Mouse (Mus musculus): ENCODE measurements at regions not wholly inside any gene's neighbourhood (a gene's known extent, or its start where the extent isn't known, plus 50 kb on each side); places are given as distances from the start of the nearest gene placed in this dataset.
"Not testable (repeated sequence)": the region's sequence is repeated elsewhere in the genome, so short reads cannot be mapped to it uniquely, and the experiment has no call there.

DNA sequence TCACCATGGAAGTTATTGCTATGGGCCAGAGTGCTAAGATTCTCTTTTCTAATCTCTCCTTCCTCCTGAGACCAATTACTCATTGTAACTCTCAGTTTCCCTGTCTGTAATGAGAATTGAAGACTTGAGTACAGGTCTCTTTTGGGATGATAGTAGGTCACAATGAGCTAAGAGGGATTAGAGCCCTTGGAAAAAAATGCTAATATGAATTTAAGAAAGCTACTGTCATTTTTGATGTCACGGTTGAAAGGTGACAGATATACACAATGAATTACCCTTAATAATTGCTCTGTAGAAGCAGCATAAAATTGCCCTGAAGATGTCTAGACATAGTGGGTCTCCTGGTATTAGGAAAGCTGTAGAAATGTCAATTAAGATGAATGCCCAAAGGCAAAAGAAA is 178.2 kb downstream of the Kcna4 start:
- TF ChIP-seq CTCF (IDR thresholded peaks at IDR 0.05), result no peak
- H3K4me3 ChIP-seq, result no peak overlapping the region
- DNase-seq (ENCODE audit: extremely low spot score in 1 of 2, low spot score in 2 of 2), result no peak
- intact Hi-C loops (cut with DNase I), result no loop called here
- no peak overlapping the region for H3K27ac ChIP-seq

GRCm38 (mm10) chr2:107503646-107504379 is 213.4 kb downstream of the Kcna4 start:
- intact Hi-C loops (cut with DNase I), result no loop called here
- H3K27ac ChIP-seq, result no peak overlapping the region
- DNase-seq (ENCODE audit: extremely low spot score in 1 of 2, low spot score in 2 of 2), result no peak
- no peak for TF ChIP-seq CTCF (IDR thresholded peaks at IDR 0.05)
- no peak overlapping the region for H3K4me3 ChIP-seq

- intact Hi-C loops (cut with DNase I), result no loop called here
- TF ChIP-seq CTCF (IDR thresholded peaks at IDR 0.05), result no peak
- DNase-seq (ENCODE audit: extremely low spot score in 1 of 2, low spot score in 2 of 2), result no peak
- Histone ChIP-seq H3K27ac (no peak overlapping the region), H3K4me3 (no peak overlapping the region)
These were observed 217.2 kb downstream of the Kcna4 start for GRCm38 (mm10) chr2:107507426-107508167.

- not testable (repeated sequence) for DNase-seq (ENCODE audit: extremely low spot score in 1 of 2, low spot score in 2 of 2); H3K27ac ChIP-seq; H3K4me3 ChIP-seq
- intact Hi-C loops (cut with DNase I), result loop anchor here (5.0 kb wide), 1 partner anchor 123 kb away; no protein-coding TSS in a partner anchor
These were observed 225.0 kb downstream of the Kcna4 start for GRCm38 (mm10) chr2:107515486-107515885.

DNA sequence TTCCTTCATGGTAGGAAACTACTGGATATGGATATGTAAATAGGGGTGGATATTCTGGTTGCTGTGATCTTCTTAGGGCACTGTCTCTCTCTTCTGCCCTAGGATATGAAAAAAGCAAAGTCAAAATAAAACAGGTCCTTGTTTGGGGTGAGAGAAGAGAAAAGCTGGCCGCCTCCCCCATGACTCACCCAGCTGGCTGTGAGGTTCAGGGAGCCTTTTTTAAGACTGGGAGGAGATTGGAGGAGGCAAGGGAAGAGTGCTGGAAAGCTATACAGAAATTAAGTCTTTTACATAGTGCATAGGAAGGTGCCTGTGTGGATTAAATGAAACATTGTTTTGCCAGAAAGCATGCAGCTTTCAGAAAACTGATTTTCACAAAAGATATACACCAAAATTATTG is 227.7 kb downstream of the Kcna4 start:
- no peak overlapping the region for H3K4me3 ChIP-seq
- intact Hi-C loops (cut with DNase I), result loop anchor here (5.0 kb wide), 1 partner anchor 126 kb away; no protein-coding TSS in a partner anchor

GRCm38 (mm10) chr2:107518759-107519158 is 228.3 kb downstream of the Kcna4 start:
- no peak for DNase-seq (ENCODE audit: extremely low spot score in 1 of 2, low spot score in 2 of 2)
- TF ChIP-seq CTCF (IDR thresholded peaks at IDR 0.05), result no peak
- intact Hi-C loops (cut with DNase I), result loop anchor here (1.0 to 5.0 kb wide), 4 partner anchors 25 to 228 kb away; partner anchors contain the start of gene Kcna4
- no peak overlapping the region for H3K4me3 ChIP-seq
- H3K27ac ChIP-seq, result peak overlapping the region; percentile 68

More for the DNA sequence above, 227.7 kb downstream of the Kcna4 start:
- DNase-seq (ENCODE audit: extremely low spot score in 1 of 2, low spot score in 2 of 2), result peak; percentile 13 to 44
- H3K27ac ChIP-seq, result peak overlapping the region; percentile 60; the same call in 1 of the 2 replicates
- TF ChIP-seq CTCF (IDR thresholded peaks at IDR 0.05), result no peak

DNA sequence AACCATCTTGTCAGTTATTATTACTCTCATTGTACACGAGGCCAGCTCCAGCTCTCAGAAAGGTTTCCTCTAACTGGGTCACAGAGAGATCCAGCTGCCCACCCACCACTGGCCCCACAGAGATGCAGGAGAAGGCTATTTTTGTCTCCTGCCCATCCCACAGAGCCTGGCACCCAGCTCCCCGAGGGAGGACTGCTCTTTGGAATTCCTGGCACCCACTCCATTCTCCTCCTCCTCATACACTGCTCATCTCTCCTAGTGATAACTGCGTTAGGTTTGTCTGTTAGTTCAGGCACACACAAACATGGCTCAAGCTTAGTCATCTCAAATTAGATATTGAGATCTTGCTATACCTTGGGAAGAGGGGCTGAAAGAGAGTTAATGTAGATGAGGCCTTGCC is 228.9 kb downstream of the Kcna4 start:
- no peak overlapping the region for H3K4me3 ChIP-seq
- intact Hi-C loops (cut with DNase I), result loop anchor here (1.0 to 5.0 kb wide), 4 partner anchors 24 to 229 kb away; partner anchors contain the start of gene Kcna4
- DNase-seq (ENCODE audit: extremely low spot score in 1 of 2, low spot score in 2 of 2), result peak; percentile 60 to 72
- peak overlapping the region; percentile 79 for H3K27ac ChIP-seq
- no peak for TF ChIP-seq CTCF (IDR thresholded peaks at IDR 0.05)

DNA sequence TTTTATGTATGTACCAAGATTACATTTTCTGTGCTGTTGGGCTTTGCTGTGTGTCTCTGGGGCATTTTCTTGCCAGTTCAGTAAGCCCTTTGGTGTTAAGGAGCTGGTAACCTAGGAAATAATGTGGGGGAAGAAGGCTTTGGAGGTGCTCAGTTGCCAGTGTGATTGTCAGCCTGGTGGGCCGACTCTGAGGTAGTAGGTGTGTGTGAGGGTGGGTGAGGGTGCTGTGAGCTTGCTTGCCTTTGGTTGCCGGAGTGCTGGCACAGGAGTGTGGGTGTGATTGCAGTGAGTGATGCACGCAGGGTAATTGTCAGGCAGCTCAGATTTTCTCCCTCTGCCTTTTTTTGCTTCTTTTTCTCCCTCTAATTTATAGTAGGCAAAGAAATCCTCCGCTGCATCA is 229.3 kb downstream of the Kcna4 start:
- Histone ChIP-seq H3K4me3 (no peak overlapping the region), H3K27ac (peak overlapping the region; percentile 79)
- TF ChIP-seq CTCF (IDR thresholded peaks at IDR 0.05), result no peak
- DNase-seq (ENCODE audit: extremely low spot score in 1 of 2, low spot score in 2 of 2), result peak; percentile 56 to 68
- intact Hi-C loops (cut with DNase I), result loop anchor here (1.0 to 5.0 kb wide), 5 partner anchors 24 to 348 kb away; partner anchors contain the start of gene Kcna4

DNA sequence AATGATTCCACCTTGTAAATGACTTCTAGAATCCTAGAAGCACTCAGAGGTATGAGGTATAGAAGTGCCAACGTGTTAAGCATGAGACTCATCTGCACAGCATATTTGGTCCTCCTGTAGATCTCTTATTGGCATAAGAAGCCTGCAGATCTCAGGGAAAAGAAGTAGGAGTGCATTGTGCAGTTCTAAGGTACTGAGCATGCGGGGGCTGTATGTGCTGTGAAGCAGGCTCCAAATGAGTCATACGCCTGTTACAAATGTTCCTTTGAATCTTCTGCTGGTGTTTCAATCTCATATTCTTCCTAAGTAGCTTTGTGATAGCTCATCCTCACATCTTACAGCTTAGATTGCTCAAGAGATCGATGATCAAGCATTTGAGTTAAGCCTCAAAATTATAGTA is 252.7 kb downstream of the Kcna4 start:
- no peak for TF ChIP-seq CTCF (IDR thresholded peaks at IDR 0.05)
- no peak overlapping the region for H3K4me3 ChIP-seq
- peak overlapping the region; percentile 68 for H3K27ac ChIP-seq
- peak; percentile 37 to 54 for DNase-seq (ENCODE audit: extremely low spot score in 1 of 2, low spot score in 2 of 2)
- intact Hi-C loops (cut with DNase I), result loop anchor here (1.0 to 5.0 kb wide), 2 partner anchors 24 to 251 kb away; partner anchors contain the start of gene Kcna4

DNA sequence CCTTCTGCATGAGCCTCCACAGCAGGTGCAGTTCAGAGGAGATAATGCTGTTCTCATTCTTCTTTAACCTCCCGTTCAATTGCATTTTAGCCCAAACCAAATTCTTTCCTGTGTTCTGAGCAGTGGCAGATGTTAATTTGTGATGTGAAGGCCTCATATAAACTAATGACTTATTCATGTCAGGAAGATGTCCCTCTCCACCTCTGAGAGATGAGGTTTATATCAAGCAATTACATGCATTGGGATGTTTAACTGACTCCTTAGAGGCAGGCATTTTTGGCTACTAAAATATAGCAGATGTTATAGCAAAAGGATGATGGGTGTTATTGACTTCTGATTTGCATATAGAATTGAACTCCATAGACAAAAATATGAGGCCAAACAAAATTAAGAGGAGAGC is 262.1 kb downstream of the Kcna4 start:
- TF ChIP-seq CTCF (IDR thresholded peaks at IDR 0.05), result no peak
- H3K27ac ChIP-seq, result no peak overlapping the region
- intact Hi-C loops (cut with DNase I), result no loop called here
- H3K4me3 ChIP-seq, result no peak overlapping the region
- no peak for DNase-seq (ENCODE audit: extremely low spot score in 1 of 2, low spot score in 2 of 2)

GRCm38 (mm10) chr2:107556239-107556638 is 265.8 kb downstream of the Kcna4 start:
- intact Hi-C loops (cut with DNase I), result no loop called here
- no peak overlapping the region for H3K4me3 ChIP-seq
- H3K27ac ChIP-seq, result no peak overlapping the region
- no peak for DNase-seq (ENCODE audit: extremely low spot score in 1 of 2, low spot score in 2 of 2)
- no peak for TF ChIP-seq CTCF (IDR thresholded peaks at IDR 0.05)

GRCm38 (mm10) chr2:107569618-107570017 is 279.2 kb downstream of the Kcna4 start:
- intact Hi-C loops (cut with DNase I), result loop anchor here (1.0 kb wide), 1 partner anchor 50 kb away; no protein-coding TSS in a partner anchor
- DNase-seq (ENCODE audit: extremely low spot score in 1 of 2, low spot score in 2 of 2), result no peak
- Histone ChIP-seq H3K27ac (peak overlapping the region; percentile 3; the same call in 1 of the 2 replicates), H3K4me3 (no peak overlapping the region)
- no peak for TF ChIP-seq CTCF (IDR thresholded peaks at IDR 0.05)

All from left cerebral cortex, adult 2 months (tissue).